Mouse (Mus musculus) gastrocnemius, adult 2 months (tissue): ENCODE measurements around the gene Mrpl9. TPM values are rescaled to one million over a fixed set of nuclear protein-coding genes. Genes with fewer than 3 reads are reported as not detected.
A peak's percentile ranks its signal among the peaks of the same experiment; 100 is the strongest.

Experiments
- DNase-seq: peaks from one replicate; pipeline ENCODE4 v3.0.0; 2022
- H3K27ac ChIP-seq: fragments of 200-600 bp; 2 replicates; pipeline ENCODE4 v1.8.1; 2022; ENCODE audit warnings: mild to moderate bottlenecking
- H3K4me3 ChIP-seq: fragments of 200-600 bp; 2 replicates; pipeline ENCODE4 v1.8.1; 2022; ENCODE audit warnings: mild to moderate bottlenecking, moderate library complexity
- CTCF ChIP-seq: fragments of 200-600 bp; IDR thresholded peaks from 2 replicates; pipeline ENCODE4 v1.8.1; 2022; ENCODE audit warnings: antibody characterized with exemption, mild to moderate bottlenecking, moderate library complexity
- intact Hi-C: fragments of 180-260 bp; cut with DNase I; formaldehyde crosslinking; loops from one replicate; pipeline ENCODE4 v1.15.1; 2025
- total RNA-seq, 2 experiments: library from RNA; stranded (reverse); gene quantifications; 2 replicates each; pipeline ENCODE4 v1.2.3; 2021

Mrpl9 gene
- total RNA-seq, 2 experiments from 2014 or later: 29.5 to 37.2 TPM

DNA sequence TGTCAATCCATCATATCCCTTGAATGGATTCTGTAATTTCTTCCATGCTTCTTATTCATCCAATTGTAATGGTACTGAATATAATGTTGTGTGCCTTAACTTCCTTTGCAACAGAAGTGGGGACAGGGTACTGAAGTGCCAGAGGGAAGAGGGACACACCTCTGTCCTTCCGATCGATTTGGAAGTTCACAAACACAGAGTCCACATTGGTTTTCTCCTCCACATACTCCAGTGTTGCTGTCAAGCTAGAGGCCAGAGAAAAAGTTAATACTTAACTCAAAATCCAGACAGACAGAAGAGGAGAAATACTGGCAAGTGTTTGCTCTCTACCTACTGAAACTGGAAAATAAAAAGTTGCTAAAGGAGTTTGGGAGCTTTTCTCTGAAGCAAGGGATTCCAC, 8.8 kb upstream of the Mrpl9 start:
- intact Hi-C loops: no loop called here
- DNase-seq: no peak
- no peak overlapping the region for H3K4me3 ChIP-seq
- H3K27ac ChIP-seq: no peak overlapping the region
- no peak for TF ChIP-seq CTCF

DNA sequence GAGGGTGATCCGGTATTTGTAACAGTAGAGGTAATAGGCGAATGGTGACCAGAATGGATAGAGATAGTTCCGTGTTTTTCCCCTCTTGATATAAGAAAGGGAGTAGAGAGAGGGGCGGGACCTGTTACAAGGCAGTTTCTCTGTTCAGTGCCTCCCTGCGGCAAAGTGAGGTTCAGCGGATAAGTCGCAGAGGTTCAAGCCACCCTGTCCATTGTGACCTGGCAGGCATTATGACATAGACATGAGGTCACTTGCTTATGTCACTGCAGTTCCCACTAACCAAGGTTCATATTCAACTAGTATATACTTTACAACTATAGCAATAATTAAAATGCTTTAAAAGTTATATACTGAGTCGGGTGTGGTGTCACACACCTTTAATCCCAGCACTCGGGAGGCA, 6.7 kb upstream of the Mrpl9 start:
- no peak for TF ChIP-seq CTCF
- DNase-seq: no peak
- H3K4me3 ChIP-seq: no peak overlapping the region
- H3K27ac ChIP-seq: no peak overlapping the region
- intact Hi-C loops: no loop called here

DNA sequence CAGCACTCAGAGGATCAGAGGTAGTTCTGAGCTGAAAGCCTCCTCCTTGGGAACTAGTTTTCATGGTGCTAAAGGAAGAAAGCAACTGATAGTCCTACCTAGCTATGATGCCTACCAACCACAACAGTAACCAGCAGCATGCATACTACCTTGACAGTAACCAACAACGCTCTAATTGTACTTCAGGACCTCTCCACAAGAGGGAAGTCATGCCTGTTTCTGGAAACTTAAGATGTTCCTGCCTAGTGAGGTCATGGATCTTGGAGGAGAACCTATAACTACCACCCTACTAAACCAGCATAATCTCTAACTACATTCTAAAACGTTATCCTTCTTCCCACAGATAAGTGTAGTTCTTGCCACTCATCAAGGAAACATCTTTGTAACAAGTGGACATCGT, 1.9 kb upstream of the Mrpl9 start:
- no peak for DNase-seq
- H3K27ac ChIP-seq: no peak overlapping the region
- intact Hi-C loops: loop anchor here (5.0 kb wide), 1 partner anchor 69 kb away; the partner anchor contains the start of gene Rorc
- TF ChIP-seq CTCF: peak; percentile 37; the same call in 1 of the 2 replicates
- H3K4me3 ChIP-seq: no peak overlapping the region

DNA sequence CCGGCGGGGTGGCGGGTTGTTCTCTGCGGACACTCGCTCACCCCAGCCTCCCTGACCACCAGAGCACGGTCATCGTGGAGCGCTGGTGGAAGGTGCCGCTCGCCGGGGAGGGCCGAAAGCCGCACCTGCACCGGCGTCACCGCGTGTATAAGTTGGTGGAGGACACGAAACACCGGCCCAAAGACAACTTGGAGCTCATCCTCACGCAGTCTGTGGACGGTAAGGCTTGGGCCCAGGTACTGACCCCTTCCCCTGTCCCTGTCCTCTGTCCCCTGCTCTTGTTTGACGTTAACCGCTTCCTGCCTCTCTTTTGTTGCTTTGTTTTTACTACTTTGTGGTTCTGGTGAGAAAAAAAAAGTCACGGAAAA, 463 bp downstream of the Mrpl9 start, which contains the start of gene Oaz3:
Gene Oaz3, minus strand, starts transcription at position 319 of the 368 bp plus-strand sequence.
- TF ChIP-seq CTCF: no peak
- no peak for DNase-seq
- intact Hi-C loops: loop anchor here (5.0 kb wide), 1 partner anchor 71 kb away; the partner anchor contains the start of gene Rorc
- peak within 1 kb of the TSS; percentile 94 for H3K27ac ChIP-seq
- peak within 1 kb of the TSS; percentile 98 for H3K4me3 ChIP-seq

DNA sequence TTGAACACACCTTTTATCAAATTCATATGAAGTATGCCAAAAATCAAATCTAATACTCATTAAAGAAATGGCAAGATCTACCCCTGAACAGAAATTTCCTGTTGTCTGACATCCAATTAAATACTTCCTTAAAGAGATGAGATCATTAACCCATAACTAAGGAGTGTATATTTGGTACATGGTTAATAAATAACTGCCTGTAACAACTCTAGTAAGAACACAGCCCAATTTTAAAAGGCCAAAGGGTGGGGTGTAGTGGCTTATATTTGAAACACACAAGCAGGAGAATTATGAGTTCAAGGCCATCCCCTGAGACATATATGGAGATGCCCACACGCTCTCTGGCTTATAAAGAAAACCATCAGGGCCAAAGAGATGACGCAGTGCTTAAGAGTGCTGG, 6.3 kb downstream of the Mrpl9 start:
- no peak overlapping the region for H3K27ac ChIP-seq
- DNase-seq: no peak
- TF ChIP-seq CTCF: no peak
- no peak overlapping the region for H3K4me3 ChIP-seq
- intact Hi-C loops: no loop called here

DNA sequence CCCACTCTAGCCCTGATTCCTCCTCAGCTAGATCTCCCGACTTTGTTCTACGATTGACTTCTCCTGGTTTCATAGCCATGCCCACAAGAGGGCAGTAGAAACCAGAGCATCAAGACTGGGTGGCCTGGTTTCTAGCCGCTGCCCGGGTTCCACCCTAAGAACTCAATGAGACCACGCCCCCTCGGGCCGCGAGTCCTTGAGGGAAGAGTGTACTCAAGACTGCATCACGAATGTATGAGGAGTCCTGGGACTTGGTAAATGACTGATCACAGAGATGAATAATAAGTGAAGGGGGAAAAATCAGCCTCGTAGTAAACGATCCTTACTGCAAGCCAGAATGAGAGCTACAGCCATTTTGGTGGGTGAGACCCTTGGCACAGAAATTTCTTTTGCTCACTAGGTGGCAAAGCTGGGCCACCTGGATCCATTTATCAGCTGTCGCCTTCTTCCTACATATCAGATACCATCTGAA, 13.4 kb downstream of the Mrpl9 start:
- DNase-seq: peak; percentile 85
- Histone ChIP-seq H3K4me3 (peak overlapping the region; percentile 43), H3K27ac (no peak overlapping the region)
- TF ChIP-seq CTCF: peak; percentile 91
- intact Hi-C loops: loop anchor here (1.0 to 5.0 kb wide), 3 partner anchors 46 to 146 kb away; no protein-coding TSS in a partner anchor

DNA sequence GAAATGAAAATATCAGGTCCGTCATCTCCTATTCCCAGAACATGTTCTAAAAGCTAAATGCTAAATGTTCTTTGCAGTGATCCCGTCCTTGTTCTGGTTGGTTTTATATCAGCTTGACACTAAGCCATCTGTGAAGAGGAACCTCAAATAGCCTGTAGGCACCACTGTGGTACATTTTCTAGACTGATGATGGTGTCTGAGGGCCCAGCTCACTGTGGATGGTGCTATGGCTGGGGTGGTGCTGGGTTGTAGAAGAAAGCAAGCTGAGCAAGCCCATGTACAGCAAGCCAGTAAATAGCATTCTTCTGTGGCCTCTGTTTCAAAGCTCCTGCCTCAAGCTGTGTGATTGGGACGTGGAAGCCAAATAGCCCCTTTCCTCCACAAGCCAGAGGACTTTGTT, 13.9 kb downstream of the Mrpl9 start:
- intact Hi-C loops: loop anchor here (5.0 kb wide), 1 partner anchor 90 kb away; no protein-coding TSS in a partner anchor
- H3K27ac ChIP-seq: no peak overlapping the region
- no peak for DNase-seq
- H3K4me3 ChIP-seq: no peak overlapping the region
- TF ChIP-seq CTCF: no peak

DNA sequence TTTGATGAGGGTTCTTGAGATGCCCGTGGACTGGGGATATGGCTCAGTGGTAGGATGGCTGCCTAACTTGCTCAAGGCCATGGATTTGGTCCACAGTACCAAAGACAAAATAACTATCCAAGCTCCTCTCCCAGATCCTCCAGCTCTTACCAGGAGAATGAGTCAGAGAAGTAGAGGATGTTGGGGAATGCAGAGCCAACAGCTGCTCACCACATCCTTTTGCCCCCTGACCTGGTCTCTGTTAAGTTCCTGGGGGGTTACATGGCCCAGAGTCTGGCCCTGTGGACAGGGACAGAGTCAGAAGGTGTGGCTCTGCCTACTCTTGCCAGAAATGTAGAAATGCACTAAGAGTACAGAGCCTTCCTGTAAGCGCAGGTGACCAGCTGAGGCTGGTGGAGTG, 16.7 kb downstream of the Mrpl9 start:
- H3K27ac ChIP-seq: no peak overlapping the region
- no peak for TF ChIP-seq CTCF
- intact Hi-C loops: loop anchor here (5.0 kb wide), 1 partner anchor 93 kb away; no protein-coding TSS in a partner anchor
- DNase-seq: no peak
- H3K4me3 ChIP-seq: no peak overlapping the region

DNA sequence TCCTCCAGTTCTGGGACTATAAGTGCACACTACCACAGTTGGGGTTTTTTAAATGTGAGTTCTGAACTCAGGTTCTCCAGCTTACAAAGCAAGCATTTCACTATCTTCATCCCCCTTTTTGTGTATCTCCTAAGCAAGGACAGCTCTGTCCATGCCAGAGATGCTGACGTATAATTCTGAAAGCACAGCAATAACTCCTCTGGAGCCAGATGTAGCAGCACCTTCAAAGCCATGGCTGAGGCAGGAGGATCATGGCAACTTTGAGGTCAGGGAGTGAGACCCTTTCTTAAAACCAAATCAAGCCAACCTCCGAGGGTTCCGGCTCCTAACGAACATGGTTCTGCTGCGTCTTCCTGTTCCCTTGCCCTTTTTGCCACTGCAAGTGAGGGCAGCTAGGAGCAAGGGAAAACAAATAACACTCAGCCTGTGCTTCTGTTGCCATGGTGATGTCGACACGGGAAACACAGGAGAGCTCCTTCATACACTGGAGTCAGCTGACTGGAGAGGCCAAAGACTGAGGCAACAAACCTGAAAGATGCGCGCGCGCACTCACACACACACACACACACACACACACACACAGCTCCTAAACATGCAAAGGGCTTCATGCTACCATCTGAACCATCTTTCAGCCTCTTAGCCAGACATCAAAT, 20.9 kb downstream of the Mrpl9 start:
- intact Hi-C loops: no loop called here
- TF ChIP-seq CTCF: no peak
- no peak for DNase-seq
- H3K27ac ChIP-seq: no peak overlapping the region
- H3K4me3 ChIP-seq: no peak overlapping the region

DNA sequence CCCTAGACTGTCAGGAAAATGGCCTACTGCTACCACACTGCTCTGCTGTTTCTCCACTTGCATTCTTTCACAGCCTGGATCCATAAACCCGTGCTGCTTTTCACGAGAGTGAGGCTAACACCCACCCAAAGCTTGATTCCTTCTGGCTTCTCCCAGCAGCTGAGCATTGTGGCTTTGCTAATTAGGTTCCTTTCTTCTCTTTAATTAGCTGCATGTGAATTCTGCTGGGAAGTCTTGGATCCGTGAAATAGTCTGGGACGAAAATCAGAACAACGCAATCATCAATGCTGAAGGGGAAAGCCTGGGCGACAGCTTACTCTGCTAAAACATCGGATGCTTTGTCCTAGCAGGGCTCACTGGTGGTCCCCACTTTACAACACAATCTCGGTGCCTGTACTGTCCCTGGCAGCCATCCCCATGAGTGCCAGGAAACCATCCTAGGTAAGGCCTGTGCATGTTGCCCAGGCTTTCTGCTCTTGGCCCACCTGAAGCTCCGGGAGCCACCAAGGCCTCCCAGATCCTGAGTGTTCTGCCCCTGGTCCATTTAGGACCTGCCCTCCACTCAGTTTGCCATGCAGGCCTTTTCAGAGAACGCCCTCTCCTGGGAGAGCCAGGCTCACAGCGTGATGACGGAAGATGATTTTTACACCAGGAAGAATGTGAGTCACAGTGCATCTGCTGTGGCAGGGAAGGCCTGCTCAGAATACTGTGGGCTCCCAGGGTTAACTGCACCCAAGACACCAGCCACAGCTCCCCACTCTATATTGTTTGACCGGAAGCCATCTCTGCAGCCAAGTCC, 22.7 kb downstream of the Mrpl9 start:
- DNase-seq: no peak
- TF ChIP-seq CTCF: no peak
- no peak overlapping the region for H3K27ac ChIP-seq
- H3K4me3 ChIP-seq: no peak overlapping the region
- intact Hi-C loops: no loop called here

DNA sequence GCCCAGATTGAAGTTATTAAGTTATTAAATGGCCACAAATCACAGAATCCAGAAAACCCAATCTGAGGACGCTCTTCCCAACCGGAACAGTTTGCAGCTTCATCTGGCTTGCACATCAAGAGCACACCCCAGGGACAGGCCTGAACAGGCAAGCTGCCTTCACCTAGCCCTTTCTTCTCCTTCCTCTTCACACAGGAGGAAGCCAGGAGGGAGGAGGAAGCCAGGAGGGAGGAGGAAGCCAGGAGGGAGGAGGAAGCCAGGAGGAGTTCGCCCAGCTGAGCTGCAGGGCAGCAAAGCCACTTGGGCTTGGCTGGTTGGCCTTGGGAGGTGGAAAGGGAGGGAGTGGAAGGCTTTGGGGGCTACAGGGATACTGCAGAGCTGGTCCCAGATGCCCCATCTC, 25.8 kb downstream of the Mrpl9 start:
- no peak overlapping the region; the same call in 1 of the 2 replicates for H3K27ac ChIP-seq
- no peak overlapping the region for H3K4me3 ChIP-seq
- intact Hi-C loops: no loop called here
- TF ChIP-seq CTCF: no peak
- DNase-seq: peak; percentile 36

DNA sequence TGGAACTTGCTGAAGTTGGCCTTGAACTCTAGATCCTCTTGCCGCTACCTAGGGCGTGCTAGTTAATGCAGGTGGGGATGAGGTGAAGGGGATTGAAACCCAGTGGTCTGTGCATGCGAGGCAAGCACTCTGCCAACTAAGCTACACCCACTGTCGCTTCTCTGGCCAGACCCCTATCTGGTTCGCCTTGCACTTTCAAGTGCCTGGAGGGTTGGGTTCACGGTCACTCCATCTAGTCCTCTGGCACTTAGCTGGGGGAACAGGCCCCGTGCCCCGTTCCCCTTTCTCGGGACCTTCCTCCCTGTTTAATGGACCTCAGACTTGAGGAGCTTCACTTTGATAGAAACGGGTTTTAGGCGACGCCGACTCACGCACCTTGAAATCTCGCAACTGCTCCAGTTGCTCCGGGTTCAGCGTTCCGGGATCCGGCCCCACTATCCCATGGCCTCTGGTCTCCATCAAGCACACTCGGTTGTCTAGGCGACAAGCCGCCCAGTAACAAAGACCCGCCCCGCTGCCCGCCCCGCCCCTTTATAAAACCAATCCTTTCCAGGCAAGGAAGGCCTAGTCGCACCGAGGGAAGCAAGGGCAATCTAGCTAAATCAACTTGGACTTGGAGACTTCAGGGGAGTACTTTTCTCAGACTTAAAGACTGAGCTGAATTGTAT, 29.5 kb downstream of the Mrpl9 start:
- TF ChIP-seq CTCF: no peak
- Histone ChIP-seq H3K27ac (peak overlapping the region; percentile 95), H3K4me3 (peak overlapping the region; percentile 63)
- peak; percentile 66 for DNase-seq
- intact Hi-C loops: no loop called here

DNA sequence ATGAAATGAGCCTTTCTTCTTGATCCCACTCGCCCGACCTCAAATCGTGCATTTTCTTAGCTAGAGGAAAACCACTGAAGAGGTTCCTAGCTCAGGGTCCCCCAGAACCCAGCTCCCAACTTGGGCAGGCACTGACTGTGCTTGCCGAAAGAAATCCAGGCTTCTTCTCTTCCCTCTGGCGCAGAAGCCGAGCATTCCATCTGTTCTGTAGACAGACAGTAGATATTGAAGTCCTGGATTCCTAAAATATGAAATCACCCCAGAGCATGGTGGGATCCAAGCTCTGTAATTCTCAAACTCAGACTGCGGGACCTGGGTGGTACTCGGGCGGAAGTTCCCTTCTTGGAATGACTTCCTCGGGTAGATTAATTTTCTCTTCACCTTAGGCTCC, 30.0 kb downstream of the Mrpl9 start:
- peak overlapping the region; percentile 63 for H3K4me3 ChIP-seq
- intact Hi-C loops: no loop called here
- peak; percentile 36 for DNase-seq
- peak overlapping the region; percentile 95 for H3K27ac ChIP-seq
- no peak for TF ChIP-seq CTCF
